Mouse (Mus musculus): ENCODE measurements around the gene Mageb16. TPM values are rescaled to one million over a fixed set of nuclear protein-coding genes. Genes with fewer than 3 reads are reported as not detected.

Gene Mageb16
- polyA plus RNA-seq (2012; fragmentation: generic; extraction: Trizol) = not detected

GRCm38 (mm10) chrX:79671411-79671810 lies at the start of gene Mageb16:
TSS of gene Mageb16 (minus strand) at chrX:79671435.
- no peak for TF ChIP-seq TCF3 (IDR thresholded peaks at IDR 0.05; ENCODE audit: insufficient read length, low read depth)
- TF ChIP-seq SRF (IDR thresholded peaks at IDR 0.05; ENCODE audit: control insufficient read depth, insufficient read length, low read depth) = no peak
- no peak for TF ChIP-seq MYOG (IDR thresholded peaks at IDR 0.05; ENCODE audit: control insufficient read depth in 1 of 3, insufficient read depth in 1 of 3, insufficient read length in 2 of 3, low read depth in 2 of 3)
- Histone ChIP-seq H3K27me3 (ENCODE audit: control insufficient read depth, insufficient read depth, insufficient read length) (no peaks in the 10 kb centered on the region), H3K36me3 (ENCODE audit: control insufficient read depth, insufficient read depth) (no peaks in the 10 kb centered on the region)

GRCm38 (mm10) chrX:79651091-79651490 lies 20.1 kb downstream of the Mageb16 start:
- no peak overlapping the region for H3K4me3 ChIP-seq
- H3ac ChIP-seq (ENCODE audit: control insufficient read depth, insufficient read length) = no peak overlapping the region
- TF ChIP-seq POLR2AphosphoS2 (IDR thresholded peaks at IDR 0.05; ENCODE audit: insufficient read length, low read depth) (no peak), CEBPB (IDR thresholded peaks at IDR 0.05; ENCODE audit: insufficient read depth, poor library complexity, severe bottlenecking) (no peak), MAX (IDR thresholded peaks at IDR 0.05; ENCODE audit: low read depth) (no peak), TCF12 (IDR thresholded peaks at IDR 0.05; ENCODE audit: insufficient read depth, poor library complexity, severe bottlenecking) (no peak), POLR2A (IDR thresholded peaks at IDR 0.05; ENCODE audit: insufficient read length, low read depth) (no peak), MYOD1 (IDR thresholded peaks at IDR 0.05; ENCODE audit: control insufficient read depth in 1 of 3, insufficient read length in 2 of 3, low read depth in 2 of 3) (no peak), USF1 (IDR thresholded peaks at IDR 0.05; ENCODE audit: low read depth) (no peak), MYOG (IDR thresholded peaks at IDR 0.05; ENCODE audit: control insufficient read depth in 1 of 3, insufficient read depth in 1 of 3, insufficient read length in 2 of 3, low read depth in 2 of 3) (no peak), E2F4 (IDR thresholded peaks at IDR 0.05; ENCODE audit: insufficient read depth) (no peak), SRF (IDR thresholded peaks at IDR 0.05; ENCODE audit: control insufficient read depth, insufficient read length, low read depth) (no peak), REST (IDR thresholded peaks at IDR 0.05; ENCODE audit: insufficient read depth, insufficient read length) (no peak), TCF3 (IDR thresholded peaks at IDR 0.05; ENCODE audit: insufficient read length, low read depth) (no peak)
- H3K27me3 ChIP-seq (ENCODE audit: control insufficient read depth, insufficient read depth, insufficient read length) = no peaks in the 10 kb centered on the region
- no peak overlapping the region for H3K4me2 ChIP-seq (ENCODE audit: low read depth)
- H3K36me3 ChIP-seq (ENCODE audit: control insufficient read depth, insufficient read depth) = no peaks in the 10 kb centered on the region
- no peaks in the 10 kb centered on the region for H3K79me2 ChIP-seq (ENCODE audit: control insufficient read depth, insufficient read depth)

More at GRCm38 (mm10) chrX:79671411-79671810, at the start of gene Mageb16:
- H3ac ChIP-seq (ENCODE audit: control insufficient read depth, insufficient read length) = no peak within 1 kb of the TSS
- no peak within 1 kb of the TSS for H3K4me2 ChIP-seq (ENCODE audit: low read depth)
- no peak within 1 kb of the TSS for H3K4me3 ChIP-seq
- H3K79me2 ChIP-seq (ENCODE audit: control insufficient read depth, insufficient read depth) = no peaks in the 10 kb centered on the region

GRCm38 (mm10) chrX:79635396-79635795 lies 35.8 kb downstream of the Mageb16 start:
- Histone ChIP-seq H3K27me3 (ENCODE audit: control insufficient read depth, insufficient read depth, insufficient read length) (no peaks in the 10 kb centered on the region), H3K79me2 (ENCODE audit: control insufficient read depth, insufficient read depth) (no peaks in the 10 kb centered on the region), H3K36me3 (ENCODE audit: control insufficient read depth, insufficient read depth) (no peaks in the 10 kb centered on the region), H3ac (ENCODE audit: control insufficient read depth, insufficient read length) (no peak overlapping the region), H3K4me3 (no peak overlapping the region), H3K4me2 (ENCODE audit: low read depth) (no peak overlapping the region)
- no peak for TF ChIP-seq MYOD1 (IDR thresholded peaks at IDR 0.05; ENCODE audit: control insufficient read depth in 1 of 3, insufficient read length in 2 of 3, low read depth in 2 of 3)
- TF ChIP-seq POLR2A (IDR thresholded peaks at IDR 0.05; ENCODE audit: insufficient read length, low read depth) = no peak
- TF ChIP-seq MYOG (IDR thresholded peaks at IDR 0.05; ENCODE audit: control insufficient read depth in 1 of 3, insufficient read depth in 1 of 3, insufficient read length in 2 of 3, low read depth in 2 of 3) = no peak

GRCm38 (mm10) chrX:79606462-79606861 lies 64.8 kb downstream of the Mageb16 start:
- Histone ChIP-seq H3K36me3 (ENCODE audit: control insufficient read depth, insufficient read depth) (no peaks in the 10 kb centered on the region), H3K4me2 (ENCODE audit: low read depth) (no peak overlapping the region), H3ac (ENCODE audit: control insufficient read depth, insufficient read length) (no peak overlapping the region), H3K27me3 (ENCODE audit: control insufficient read depth, insufficient read depth, insufficient read length) (no peaks in the 10 kb centered on the region), H3K79me2 (ENCODE audit: control insufficient read depth, insufficient read depth) (no peaks in the 10 kb centered on the region), H3K4me3 (no peak overlapping the region)
- no peak for TF ChIP-seq USF1 (IDR thresholded peaks at IDR 0.05; ENCODE audit: low read depth)
- TF ChIP-seq CEBPB (IDR thresholded peaks at IDR 0.05; ENCODE audit: insufficient read depth, poor library complexity, severe bottlenecking) = no peak
- TF ChIP-seq POLR2AphosphoS2 (IDR thresholded peaks at IDR 0.05; ENCODE audit: insufficient read length, low read depth) = no peak
- TF ChIP-seq MAX (IDR thresholded peaks at IDR 0.05; ENCODE audit: low read depth) = no peak

Other genes starting within 250 kb of the Mageb16 start
- gene Gm7173, start 154.2 kb downstream of the Mageb16 start, polyA plus RNA-seq (2012; fragmentation: generic; extraction: Trizol) = not detected

Measured in myocyte (in vitro differentiated cells).